In the genomic region with DNA sequence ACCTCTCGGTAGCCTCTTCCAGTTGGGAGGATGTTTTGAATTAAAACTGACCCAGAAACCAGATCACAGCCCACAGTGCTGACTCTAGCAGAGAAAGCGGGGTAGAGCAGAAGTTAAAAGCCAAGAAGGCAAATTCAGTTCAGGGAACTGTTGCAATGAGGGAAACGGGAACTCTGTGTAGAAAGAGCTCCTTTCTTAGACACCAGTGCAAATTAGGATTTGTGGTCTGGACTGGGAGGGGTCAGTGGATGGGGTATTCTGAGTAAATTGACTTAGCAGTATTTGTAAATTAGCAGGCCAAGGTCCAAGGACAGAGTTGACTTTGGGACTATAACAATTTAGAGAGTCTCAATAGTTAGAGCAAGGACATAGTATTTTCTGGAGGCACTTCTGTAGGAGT, we compare ENCODE assay signal across 11 mouse cellular contexts. TPM values are rescaled to one million over a fixed set of nuclear protein-coding genes. Genes with fewer than 3 reads are reported as not detected.
DNase-seq lines count a peak whose midpoint lies in the region; ATAC-seq and TF ChIP-seq lines count a peak whose summit lies in the region.
"Had no signal": no experiment of that assay in that cellular context is flagged by ENCODE, and none has a peak within 500 bp of the region (broad histone marks: within the 10 kb centered on the region; RNA-seq: fewer than 3 reads in every experiment).

No protein-coding gene starts in this region.

- no peak for TF ChIP-seq POLR2A in bone marrow macrophage, adult 2 months (IDR thresholded peaks at IDR 0.05; ENCODE audit: borderline replicate concordance, low read depth, low read length)

- H3K4me1 ChIP-seq in bone marrow macrophage, adult 2 months (ENCODE audit: control insufficient read depth, insufficient read depth, low read length): peaks cover 70% of the 10 kb centered on the region
- H3K4me1 ChIP-seq in midbrain, postnatal 0 days (ENCODE audit: insufficient read depth, low read length): no peaks in the 10 kb centered on the region
- H3K4me1 ChIP-seq: embryonic facial prominence, embryonic 12.5 days had no signal

- no peak overlapping the region for H3K4me3 ChIP-seq in bone marrow macrophage, adult 2 months (ENCODE audit: insufficient read depth, low read length)
- no peak overlapping the region for H3K4me3 ChIP-seq in midbrain, postnatal 0 days (ENCODE audit: low read depth, low read length)
- H3K4me3 ChIP-seq: embryonic facial prominence, embryonic 12.5 days had no signal

- peak; percentile 26 for DNase-seq in kidney, adult 9 months
- no peak for DNase-seq in kidney, adult 11 months
- peak; percentile 30 to 33 for DNase-seq in heart, postnatal 10 days
- DNase-seq in lung, postnatal 36 days: peak; percentile 52
- DNase-seq in cerebellum, postnatal 14 days: no peak
- no peak for DNase-seq in midbrain, postnatal 0 days (ENCODE audit: low spot score)
- DNase-seq: adrenal gland, postnatal 25 days; layer of hippocampus, postnatal 36 days had no signal

- H3K27me3 ChIP-seq in midbrain, postnatal 0 days (ENCODE audit: insufficient read depth, low read length): no peaks in the 10 kb centered on the region
- H3K27me3 ChIP-seq: embryonic facial prominence, embryonic 12.5 days had no signal

- intact Hi-C loops in heart, postnatal 10 days (cut with DNase I): no loop called here

- no peak for ATAC-seq in midbrain, postnatal 0 days (ENCODE audit: low FRiP score)
- ATAC-seq in inflammation-experienced regulatory T-cells, adult 6 months: no peak

- H3K9me3 ChIP-seq in midbrain, postnatal 0 days (ENCODE audit: low read length): no peaks in the 10 kb centered on the region
- H3K9me3 ChIP-seq: embryonic facial prominence, embryonic 12.5 days had no signal

- H3K36me3 ChIP-seq in midbrain, postnatal 0 days (ENCODE audit: insufficient read depth, low read length): no peaks in the 10 kb centered on the region
- H3K36me3 ChIP-seq: embryonic facial prominence, embryonic 12.5 days had no signal

- no peak overlapping the region for H3K4me2 ChIP-seq in midbrain, postnatal 0 days (ENCODE audit: low read depth, low read length, poor library complexity, severe bottlenecking)
- H3K4me2 ChIP-seq: embryonic facial prominence, embryonic 12.5 days had no signal

- peak overlapping the region; percentile 92 for H3K27ac ChIP-seq in bone marrow macrophage, adult 2 months (ENCODE audit: insufficient read depth, low read depth, low read length)
- no peak overlapping the region for H3K27ac ChIP-seq in midbrain, postnatal 0 days (ENCODE audit: low read depth, low read length)
- H3K27ac ChIP-seq: embryonic facial prominence, embryonic 12.5 days had no signal

- no peak for TF ChIP-seq CTCF in bone marrow macrophage, adult 2 months (IDR thresholded peaks at IDR 0.05; ENCODE audit: low read depth, low read length)
- TF ChIP-seq CTCF in midbrain, postnatal 0 days (IDR thresholded peaks at IDR 0.05): no peak

- 66% methylated on average over 3 of the region's 3 CpGs for WGBS in midbrain, postnatal 0 days

- H3K9ac ChIP-seq in midbrain, postnatal 0 days (replicated peaks; ENCODE audit: low read length, poor library complexity, severe bottlenecking): no peak overlapping the region
- H3K9ac ChIP-seq: embryonic facial prominence, embryonic 12.5 days had no signal

RNA-seq across cellular contexts. Expression of gene Cdk20, which starts 30.1 kb away (rescaled TPM):
- polyA plus RNA-seq in bone marrow macrophage, adult 2 months (2012; ENCODE audit: insufficient read depth, insufficient read length, missing spikeins): 46.3 and 47.8 TPM in 2 replicates
- 1 to 10 TPM; 3.3 TPM for total RNA-seq in heart, postnatal 10 days (2021)
- 30.0 and 34.2 TPM in 2 replicates for total RNA-seq in midbrain, postnatal 0 days (2014; rRNA removed)
- polyA plus RNA-seq in midbrain, postnatal 0 days (2015; fragmentation: Nextera tagmentation; extraction: Ambion mirVana): 25.5 and 26.6 TPM in 2 replicates
- 1 to 10 TPM; 1.1 to 5.9 (median 3.5) TPM for polyA plus RNA-seq in inflammation-experienced regulatory T-cells, adult 6 months (2017; shearing (Covaris generic))

RNA-seq across cellular contexts. Expression of gene Ctsl, which starts 31.3 kb away (rescaled TPM):
- 1,731 and 1,752 TPM in 2 replicates for polyA plus RNA-seq in bone marrow macrophage, adult 2 months (2012; ENCODE audit: insufficient read depth, insufficient read length, missing spikeins)
- 100 to 1,000 TPM; 246 to 281 TPM for total RNA-seq in heart, postnatal 10 days (2021)
- 185 and 214 TPM in 2 replicates for total RNA-seq in midbrain, postnatal 0 days (2014; rRNA removed)
- 174 and 196 TPM in 2 replicates for polyA plus RNA-seq in midbrain, postnatal 0 days (2015; fragmentation: Nextera tagmentation; extraction: Ambion mirVana)
- 10 to 100 TPM in 1 of 3 experiments, 1 to 10 TPM in 2; 2.3 to 10.7 (median 5.8) TPM for polyA plus RNA-seq in inflammation-experienced regulatory T-cells, adult 6 months (2017; shearing (Covaris generic))

Comparison
In these comparisons a context has a peak if more than half of its experiments do, and no peak if none do; other contexts are left out.
1. DNase-seq: peak in kidney, adult 9 months (single experiment), heart, postnatal 10 days (2 of 2) and lung, postnatal 36 days (single experiment); none in kidney, adult 11 months (single experiment), cerebellum, postnatal 14 days (0 of 2) and midbrain, postnatal 0 days (single experiment).
2. RNA of gene Ctsl, which starts 31.3 kb away (polyA plus RNA-seq): 1,731 to 1,752 TPM in bone marrow macrophage, adult 2 months and 174 to 196 TPM in midbrain, postnatal 0 days; 2.3 to 10.7 TPM in inflammation-experienced regulatory T-cells, adult 6 months; every median in the first group is over 10 times any median in the second.